Mouse (Mus musculus): ENCODE data around the gene Rnf44.

GRCm38 (mm10) chr13:54686139-54687053 is 7.3 kb downstream of the Rnf44 start:
- no peak for TF ChIP-seq CTCF (IDR thresholded peaks at IDR 0.05; ENCODE audit: borderline replicate concordance, control insufficient read depth, extremely low read depth, insufficient read depth, low read length, poor library complexity)
- no peak for TF ChIP-seq POLR2A (IDR thresholded peaks at IDR 0.05; ENCODE audit: control insufficient read depth, extremely low read depth, insufficient read depth, low read length, poor library complexity)
